Mouse (Mus musculus): ENCODE measurements around the gene Rapgef5. TPM values are rescaled to one million over a fixed set of nuclear protein-coding genes. Genes with fewer than 3 reads are reported as not detected.
A peak's percentile ranks its signal among the peaks of the same experiment; 100 is the strongest.
"Not testable (repeated sequence)": the region's sequence is repeated elsewhere in the genome, so short reads cannot be mapped to it uniquely, and the experiment has no call there.

The Rapgef5 gene
- total RNA-seq, 2 experiments from 2014 or later: 45.1 to 47.6 TPM

GRCm38 (mm10) chr12:117770211-117770610 lies 253.9 kb downstream of the Rapgef5 start:
- no peak for DNase-seq

- no peak for DNase-seq
Observed at GRCm38 (mm10) chr12:117771156-117771555, 254.9 kb downstream of the Rapgef5 start.

- peak; percentile 82 for DNase-seq
Observed at GRCm38 (mm10) chr12:117772638-117773037, 256.4 kb downstream of the Rapgef5 start.

- no peak for DNase-seq
Observed at GRCm38 (mm10) chr12:117776841-117777240, 260.6 kb downstream of the Rapgef5 start.

- DNase-seq: no peak
Observed at GRCm38 (mm10) chr12:117781360-117781759, 265.1 kb downstream of the Rapgef5 start.

GRCm38 (mm10) chr12:117783426-117783825 lies 267.1 kb downstream of the Rapgef5 start:
- DNase-seq: no peak

- no peak for DNase-seq
Observed at GRCm38 (mm10) chr12:117786621-117787020, 270.3 kb downstream of the Rapgef5 start.

- DNase-seq: no peak
Observed at GRCm38 (mm10) chr12:117788513-117789011, 272.3 kb downstream of the Rapgef5 start.

- no peak for DNase-seq
Observed at GRCm38 (mm10) chr12:117789017-117789416, 272.7 kb downstream of the Rapgef5 start.

GRCm38 (mm10) chr12:117795303-117795702 lies 279.0 kb downstream of the Rapgef5 start:
- no peak for DNase-seq

- DNase-seq: not testable (repeated sequence)
Observed at GRCm38 (mm10) chr12:117803989-117804388, 287.7 kb downstream of the Rapgef5 start, which contains the start of gene Cdca7l. Cdca7l (plus strand) TSS chr12:117804289.

GRCm38 (mm10) chr12:117805576-117805975 lies 289.3 kb downstream of the Rapgef5 start:
- DNase-seq: no peak

- no peak for DNase-seq
Observed at GRCm38 (mm10) chr12:117806007-117806451, 289.8 kb downstream of the Rapgef5 start.

GRCm38 (mm10) chr12:117806470-117806869 lies 290.2 kb downstream of the Rapgef5 start:
- no peak for DNase-seq

GRCm38 (mm10) chr12:117807637-117808036 lies 291.4 kb downstream of the Rapgef5 start:
- no peak for DNase-seq

GRCm38 (mm10) chr12:117808355-117809326 lies 292.4 kb downstream of the Rapgef5 start:
- no peak for DNase-seq
